Mouse (Mus musculus): Measurements from ENCODE around the gene Ift81.

Gene Ift81

GRCm38 (mm10) chr5:122516029-122516730 is 98.1 kb downstream of the Ift81 start:
- in situ Hi-C loops (cut with MboI, MseI), result no loop called here

DNA sequence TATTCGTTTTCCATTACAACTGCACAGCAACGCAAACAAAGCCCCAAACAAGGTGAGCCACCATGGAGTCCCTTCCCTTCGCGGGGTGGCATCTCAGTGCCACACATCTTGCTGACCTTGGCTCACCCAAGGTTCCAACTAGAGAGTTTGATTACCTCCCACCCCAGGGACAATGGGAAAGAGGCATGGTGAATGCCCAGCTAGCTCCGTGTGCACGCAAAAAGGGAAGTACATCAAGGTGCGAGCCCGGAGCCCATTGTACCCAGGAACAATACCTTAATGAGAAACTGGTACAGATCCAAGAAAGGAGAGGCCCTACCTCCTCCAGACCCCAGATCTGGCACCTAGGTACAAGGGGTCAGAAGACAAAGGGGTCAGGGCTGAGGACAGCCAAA is 100.2 kb downstream of the Ift81 start:
- in situ Hi-C loops (cut with MboI, MseI), result no loop called here

DNA sequence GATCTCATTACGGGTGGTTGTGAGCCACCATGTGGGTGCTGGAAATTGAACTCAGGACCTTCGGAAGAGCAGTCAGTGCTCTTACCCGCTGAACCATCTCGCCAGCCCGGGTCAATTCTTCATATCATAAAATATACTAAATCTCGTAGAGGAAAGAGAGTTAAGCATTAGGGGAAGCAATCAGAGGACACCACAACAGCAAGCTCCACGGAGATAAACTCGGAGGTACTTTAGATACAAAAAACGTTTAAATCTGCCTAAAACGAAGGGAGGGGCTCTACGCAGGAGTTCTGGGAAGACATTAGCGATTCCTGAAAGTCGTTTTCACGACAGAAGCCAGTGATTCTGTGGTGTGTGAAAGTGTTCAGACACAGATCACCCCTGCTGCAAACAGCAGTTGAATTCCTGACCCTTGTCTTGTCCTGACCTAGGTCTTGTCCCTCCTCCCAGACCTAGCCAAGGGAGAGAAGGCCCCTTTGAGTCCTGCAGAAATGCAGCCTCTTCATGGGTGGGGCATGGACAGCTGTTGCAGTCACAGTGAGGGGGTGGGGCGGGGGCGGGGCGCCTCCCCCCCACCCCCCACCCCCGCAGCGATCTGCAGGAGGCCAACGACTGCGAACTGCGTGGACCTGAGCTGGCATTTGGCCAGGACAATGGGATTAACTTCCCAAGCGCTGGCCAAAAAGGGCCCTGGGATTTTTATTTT is 100.7 kb downstream of the Ift81 start:
- in situ Hi-C loops (cut with MboI, MseI), result no loop called here

DNA sequence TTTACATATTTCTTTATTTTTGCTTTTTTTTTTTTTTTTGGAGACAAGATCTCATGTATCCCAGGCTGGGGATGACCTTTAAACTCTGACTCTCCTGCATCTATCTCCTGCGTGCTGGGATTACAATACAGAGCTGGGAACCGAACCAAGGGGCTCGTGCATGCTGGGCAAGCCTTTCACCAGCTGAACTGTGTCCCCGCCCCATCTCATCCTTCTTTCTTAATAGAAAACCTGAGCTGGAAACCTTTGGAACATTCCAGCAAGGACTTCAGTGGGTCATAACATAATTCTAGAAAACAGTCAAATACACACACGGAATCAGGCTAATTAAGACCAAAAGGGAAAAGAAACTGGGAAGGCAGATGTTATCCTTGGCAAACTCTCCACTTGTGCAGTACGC is 102.3 kb downstream of the Ift81 start:
- in situ Hi-C loops (cut with MboI, MseI), result no loop called here

GRCm38 (mm10) chr5:122511405-122511804 is 102.9 kb downstream of the Ift81 start:
- in situ Hi-C loops (cut with MboI, MseI), result no loop called here

DNA sequence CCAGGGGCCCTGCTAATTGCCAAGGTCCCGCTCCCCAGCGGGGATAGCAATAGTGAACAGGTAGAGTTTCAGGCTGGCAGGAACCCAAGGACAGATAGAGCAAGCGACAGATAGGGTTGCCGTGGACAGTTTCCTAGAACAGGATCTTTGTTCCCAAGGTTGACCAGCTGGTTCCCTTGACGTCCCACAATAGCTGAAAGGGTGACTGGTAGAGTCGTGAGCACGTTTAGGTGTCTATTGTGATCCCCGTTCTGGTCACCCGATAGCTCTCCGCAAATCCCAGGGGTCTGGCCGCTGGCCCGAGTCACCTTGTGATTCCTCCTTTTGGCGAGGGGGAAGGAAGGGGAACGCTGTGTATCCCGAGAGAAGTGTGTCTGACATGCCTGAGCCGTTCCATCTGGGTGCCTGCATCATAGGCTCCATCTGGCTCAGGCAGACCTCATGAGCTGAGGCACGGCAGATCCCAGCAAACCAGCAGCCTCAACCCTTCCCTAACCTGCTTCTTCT is 103.6 kb downstream of the Ift81 start:
- in situ Hi-C loops (cut with MboI, MseI), result no loop called here

DNA sequence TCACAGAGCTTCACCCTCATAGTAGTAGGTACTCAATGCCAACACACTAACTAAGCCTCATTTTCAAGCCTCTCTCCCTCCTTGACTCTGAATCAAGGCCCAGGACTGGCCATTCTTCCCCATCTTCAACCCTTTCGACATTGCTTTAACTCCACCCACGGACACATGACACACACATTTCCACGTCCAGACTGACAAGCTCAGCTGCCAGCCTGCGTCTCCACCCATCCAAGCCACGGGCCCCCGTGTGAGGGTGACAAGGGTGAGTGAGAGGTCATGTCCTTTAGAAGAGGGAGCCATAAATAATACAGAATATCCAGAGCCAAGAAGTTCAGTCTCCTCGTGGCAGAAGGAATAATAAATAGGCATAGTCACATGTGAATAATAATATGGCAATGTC is 104.7 kb downstream of the Ift81 start:
- in situ Hi-C loops (cut with MboI, MseI), result no loop called here

DNA sequence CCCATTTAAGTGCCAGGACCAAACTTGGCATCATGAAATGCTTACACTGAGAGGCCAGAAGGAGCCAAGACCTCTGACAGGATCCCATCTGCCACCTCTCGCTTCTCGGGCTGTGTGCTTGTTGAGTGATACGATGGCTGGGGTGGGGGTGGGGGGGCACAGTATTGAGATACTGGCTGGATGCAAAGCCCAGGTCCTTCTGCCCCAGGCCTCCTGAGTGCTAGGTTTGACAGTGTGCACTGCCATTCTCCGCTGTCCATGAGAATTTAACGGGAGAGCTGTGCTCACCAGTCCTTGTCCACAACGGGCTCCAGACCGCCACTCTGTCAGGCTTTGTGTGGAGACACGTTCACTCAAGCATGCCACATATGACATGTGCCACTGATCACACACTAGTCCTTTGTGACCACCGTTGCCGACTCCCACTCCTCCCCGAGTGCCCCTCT is 105.4 kb downstream of the Ift81 start:
- in situ Hi-C loops (cut with MboI, MseI), result no loop called here

DNA sequence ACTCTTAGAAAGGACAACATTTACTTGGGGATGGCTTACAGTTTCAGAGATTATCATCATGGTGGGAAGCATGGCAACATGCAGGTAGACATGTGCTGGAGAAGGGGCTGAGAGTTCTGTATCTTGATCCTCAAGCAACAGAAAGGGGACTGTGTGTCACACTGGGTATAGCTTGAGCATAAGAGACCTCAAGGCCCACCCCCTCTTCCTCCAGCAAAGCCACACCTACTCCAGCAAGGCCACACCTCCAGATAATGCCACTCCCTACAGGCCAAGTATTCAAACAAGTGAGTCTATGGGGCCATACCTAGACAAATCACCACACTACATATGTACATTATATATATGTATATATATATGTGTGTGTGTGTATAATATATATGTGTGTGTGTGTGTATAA is 106.9 kb downstream of the Ift81 start:
- in situ Hi-C loops (cut with MboI, MseI), result no loop called here

DNA sequence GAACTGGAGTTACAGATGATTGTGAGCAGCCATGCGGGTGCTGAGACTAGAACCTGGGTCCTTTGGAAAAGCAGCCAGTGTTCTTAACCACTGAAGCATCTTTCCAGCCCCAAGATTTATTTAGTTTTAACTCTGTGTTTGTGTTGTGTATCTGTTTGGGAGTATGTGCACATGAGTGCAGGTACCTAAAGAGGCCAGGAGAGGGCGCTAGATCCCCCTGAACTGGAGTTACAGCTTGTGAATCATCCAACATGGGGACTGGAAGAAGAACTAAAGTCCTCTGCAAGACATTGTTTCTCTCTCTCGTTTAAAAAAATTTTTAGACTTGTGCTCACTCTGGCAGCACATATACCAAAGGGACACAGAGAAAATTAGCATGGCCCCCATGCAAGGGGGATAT is 107.9 kb downstream of the Ift81 start:
- in situ Hi-C loops (cut with MboI, MseI), result no loop called here

DNA sequence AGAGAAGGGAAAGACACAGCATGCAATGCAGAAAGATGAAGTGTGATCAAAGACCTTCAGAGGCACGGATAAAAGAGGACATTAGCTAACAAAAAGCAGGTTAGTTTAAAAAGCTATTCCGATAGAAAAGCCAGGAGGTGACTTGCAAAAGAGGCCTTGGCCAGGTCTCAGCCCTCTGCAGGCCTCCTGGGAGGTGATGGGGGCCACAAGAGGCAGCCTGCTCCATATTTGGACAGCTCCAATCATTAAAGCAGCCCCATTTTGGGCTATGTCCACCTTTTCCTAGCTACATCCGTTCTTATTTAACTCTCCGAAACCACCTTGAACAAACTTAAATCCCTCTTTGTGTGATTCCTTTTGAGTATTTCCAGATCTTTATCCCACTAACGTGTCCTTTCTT is 108.8 kb downstream of the Ift81 start:
- in situ Hi-C loops (cut with MboI, MseI), result no loop called here

- in situ Hi-C loops (cut with MboI, MseI), result no loop called here
These were observed 110.6 kb downstream of the Ift81 start for GRCm38 (mm10) chr5:122503760-122504119.

DNA sequence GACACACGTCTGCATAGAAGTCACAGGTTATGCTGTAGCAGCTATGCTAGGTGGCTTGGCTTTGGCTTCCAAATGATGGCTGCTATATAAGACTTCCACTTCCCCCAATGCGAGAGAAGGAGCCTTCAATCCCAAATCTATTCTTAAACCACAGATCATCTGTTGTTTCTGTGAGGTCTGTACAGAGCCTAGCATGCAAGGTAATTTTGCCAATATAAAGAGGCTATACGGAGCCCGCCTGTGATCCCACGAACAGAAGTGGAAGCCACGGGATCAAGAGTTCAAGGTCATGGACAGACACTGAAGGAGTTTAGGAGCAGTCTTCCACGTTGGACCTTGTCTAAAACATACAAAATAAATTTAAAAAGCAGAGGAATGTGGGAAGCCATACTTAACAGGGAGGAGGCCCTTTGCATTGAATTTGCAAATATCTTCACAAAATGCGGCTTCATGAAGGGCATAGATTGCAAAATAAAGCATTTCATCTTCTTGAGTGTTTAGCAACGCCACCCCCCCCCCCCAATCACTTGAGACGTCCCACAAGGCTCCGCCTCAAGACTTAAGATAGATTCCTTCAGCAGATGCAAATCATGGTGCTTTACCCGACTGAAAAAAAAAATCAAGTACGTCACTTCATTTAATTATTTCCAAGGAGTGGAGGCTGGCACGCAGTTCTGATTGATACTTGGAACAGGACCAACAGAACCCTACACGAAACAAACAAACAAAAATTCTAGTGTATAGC is 111.1 kb downstream of the Ift81 start:
- in situ Hi-C loops (cut with MboI, MseI), result no loop called here

DNA sequence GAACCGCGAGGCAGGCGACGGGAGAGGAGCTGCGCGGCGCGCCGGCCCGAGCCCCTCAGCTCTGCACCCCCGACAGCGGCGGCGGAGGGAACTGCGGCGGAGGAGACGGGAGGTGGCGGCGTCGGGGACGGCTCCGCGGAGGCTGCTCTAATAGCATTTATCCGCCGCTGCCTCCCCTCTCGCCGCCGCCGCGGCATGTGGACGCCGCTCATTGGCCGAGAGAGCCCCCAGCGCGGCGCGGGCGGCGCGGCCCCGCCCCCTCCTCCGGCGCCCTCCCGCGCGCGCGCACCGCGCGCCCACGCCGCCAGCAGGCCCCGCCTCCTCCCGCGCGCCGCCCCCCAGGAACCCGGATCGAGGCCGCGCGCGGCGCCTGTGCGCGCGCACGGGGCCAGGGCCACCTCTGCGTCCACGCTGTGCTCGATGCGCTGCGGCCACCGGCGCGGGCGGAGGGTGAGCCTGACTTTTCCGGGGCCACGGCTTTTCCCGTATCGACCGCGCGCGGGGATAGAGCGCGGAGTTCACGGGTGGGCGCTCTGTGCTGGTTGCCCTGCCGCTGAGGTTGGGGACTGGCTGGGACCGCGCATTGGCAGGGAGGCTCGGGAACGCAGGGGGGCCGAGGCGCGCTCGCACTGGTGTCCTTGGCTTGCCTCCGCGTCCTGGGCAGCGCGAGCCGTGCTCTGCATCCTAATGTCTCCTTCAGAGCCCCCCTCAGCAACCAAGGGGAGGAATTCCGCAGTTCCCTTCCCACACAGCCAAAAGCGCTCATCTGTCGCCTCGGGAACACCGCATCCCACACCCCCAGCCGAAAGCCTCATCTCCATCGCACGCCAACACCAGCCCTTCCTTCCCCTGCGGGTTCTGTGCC is 112.0 kb downstream of the Ift81 start, which contains the start of gene Atp2a2:
TSS of gene Atp2a2 (minus strand) at position 149 of the 865 bp plus-strand sequence.
- in situ Hi-C loops (cut with MboI, MseI), result no loop called here

DNA sequence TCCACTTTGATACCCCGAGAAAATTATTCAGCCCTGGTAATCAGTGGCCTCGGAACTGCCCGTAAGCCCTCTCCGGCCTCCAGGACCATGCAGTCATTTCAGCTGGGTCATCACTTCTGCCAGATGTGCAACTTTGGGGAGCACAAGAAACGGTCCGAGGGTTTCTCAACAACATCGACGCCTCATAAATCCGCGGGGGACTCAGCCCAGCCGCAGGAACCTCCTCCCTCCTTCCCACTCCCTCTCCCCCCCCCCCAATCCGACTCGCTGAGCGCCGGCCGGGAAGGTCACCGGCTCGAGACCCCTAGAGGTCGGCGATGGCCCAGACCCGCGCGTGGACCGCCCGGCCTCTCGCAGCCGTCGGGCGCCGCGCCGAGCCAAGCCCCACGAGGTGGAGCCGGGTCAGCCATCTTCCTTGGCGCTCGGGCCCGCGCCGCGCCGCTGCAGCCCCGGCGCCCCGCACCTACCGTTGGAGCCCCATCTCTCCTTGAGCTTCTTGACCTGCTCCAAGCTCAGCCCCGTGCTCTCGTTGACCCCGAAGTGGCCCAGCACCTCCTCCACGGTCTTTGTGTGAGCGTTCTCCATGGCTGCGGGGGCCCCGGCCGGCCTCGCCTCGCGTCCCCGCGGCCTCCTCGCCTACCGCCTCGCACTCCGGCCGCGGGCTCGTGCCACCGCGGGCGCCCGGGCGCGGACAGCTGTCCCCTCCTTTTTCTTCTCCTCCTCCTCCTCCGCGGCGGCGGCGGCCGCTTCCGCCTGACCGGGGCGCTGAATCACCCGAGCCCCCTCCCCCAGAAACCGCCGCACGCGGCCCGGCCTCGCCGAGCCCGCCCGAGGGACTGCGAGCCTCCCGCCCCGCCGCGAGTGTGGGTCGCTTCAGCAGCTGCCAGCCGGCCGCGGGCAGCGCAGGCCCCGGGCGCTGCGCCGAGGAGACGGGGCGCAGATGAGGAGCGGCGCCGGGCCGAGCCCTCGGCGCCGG is 112.9 kb downstream of the Ift81 start:
- in situ Hi-C loops (cut with MboI, MseI), result no loop called here

DNA sequence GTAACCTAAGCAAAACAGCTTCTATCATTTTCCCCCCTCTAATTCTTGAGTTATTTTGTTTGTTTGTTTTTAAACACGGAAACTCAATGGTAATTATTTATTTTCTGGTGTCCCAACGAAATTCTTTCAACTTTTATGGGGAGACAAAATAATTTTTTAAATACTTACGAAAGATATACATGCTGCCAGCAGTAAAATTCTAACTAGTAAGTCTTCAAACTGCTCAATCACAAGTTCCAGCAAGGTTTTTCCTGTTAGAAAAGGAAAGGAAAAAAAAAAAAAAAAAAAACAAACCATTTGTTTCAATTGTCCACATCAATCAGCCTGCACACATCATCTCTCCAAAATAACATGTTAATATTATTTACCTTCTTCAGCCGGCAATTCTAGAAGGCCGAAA is 113.8 kb downstream of the Ift81 start:
- in situ Hi-C loops (cut with MboI, MseI), result no loop called here
